Mouse (Mus musculus) liver, adult 2 months (tissue): ENCODE measurements around the gene Shroom3. TPM values are rescaled to one million over a fixed set of nuclear protein-coding genes. Genes with fewer than 3 reads are reported as not detected.

Experiments used
- DNase-seq: peaks from one replicate; pipeline ENCODE4 v3.0.0-alpha.2; 2011; ENCODE audit warnings: low read depth, low spot score; ENCODE audit errors: extremely low read depth
- H3K27ac ChIP-seq: fragments of 200-500 bp; replicated peaks from 2 replicates; pipeline ENCODE4 v1.5.1; 2012; ENCODE audit warnings: low read depth, mild to moderate bottlenecking, control low read depth, inconsistent platforms, low read length; ENCODE audit not compliant: insufficient read depth
- H3K27me3 ChIP-seq: fragments of 200-500 bp; 2 replicates; pipeline ENCODE4 v1.6.1; 2012; ENCODE audit warnings: mild to moderate bottlenecking, moderate library complexity, low read length, inconsistent platforms; ENCODE audit not compliant: control insufficient read depth, insufficient read depth
- H3K36me3 ChIP-seq: fragments of 200-500 bp; 2 replicates; pipeline ENCODE4 v1.6.1; 2012; ENCODE audit warnings: low read length, inconsistent platforms; ENCODE audit not compliant: control insufficient read depth, insufficient read depth
- H3K4me1 ChIP-seq: fragments of 200-500 bp; 2 replicates; pipeline ENCODE4 v1.6.1; 2011; ENCODE audit warnings: low read length; ENCODE audit not compliant: control insufficient read depth, insufficient read depth
- H3K4me3 ChIP-seq: fragments of 200-500 bp; 2 replicates; pipeline ENCODE4 v1.5.1; 2011; ENCODE audit warnings: low read depth, mild to moderate bottlenecking, control low read depth, low read length, moderate library complexity; ENCODE audit not compliant: insufficient read depth
- H3K79me2 ChIP-seq: fragments of 200-500 bp; 2 replicates; pipeline ENCODE4 v1.6.1; 2012; ENCODE audit warnings: inconsistent platforms, mild to moderate bottlenecking, low read length, moderate library complexity; ENCODE audit not compliant: control insufficient read depth, insufficient read depth
- H3K9ac ChIP-seq: fragments of 200-500 bp; 2 replicates; pipeline ENCODE4 v1.6.1; 2012; ENCODE audit warnings: low read depth, mild to moderate bottlenecking, control low read depth, inconsistent platforms, low read length
- CTCF ChIP-seq: fragments of 200-500 bp; IDR thresholded peaks from 2 replicates; pipeline ENCODE4 v1.5.1; 2011; ENCODE audit warnings: low read depth, low read length, control low read depth
- POLR2A ChIP-seq: fragments of 200-500 bp; IDR thresholded peaks from 2 replicates; pipeline ENCODE4 v1.6.1; 2011; ENCODE audit warnings: low read length, control low read depth; ENCODE audit not compliant: insufficient read depth; ENCODE audit errors: extremely low read depth
- WGBS: fragments of 180-500 bp; shearing (Covaris S2); methylation state at CpG from one replicate; pipeline ENCODE4 v1.1.7; 2018; 5-methylcytosine and 5-hydroxymethylcytosine counted together
- polyA plus RNA-seq: library from polyadenylated mRNA; depleted of rRNA; stranded (reverse); fragments of >200 nt; gene quantifications from 2 replicates; pipeline ENCODE4 v1.2.3, GENCODE M21; 2012
- total RNA-seq: library from RNA; depleted of rRNA; stranded (reverse); fragments of >200 nt; gene quantifications from 2 replicates; pipeline ENCODE4 v1.2.3, GENCODE M21; 2014

Gene Shroom3
- total and polyA plus RNA-seq, 2 experiments: 4.0 to 4.1 TPM

DNA sequence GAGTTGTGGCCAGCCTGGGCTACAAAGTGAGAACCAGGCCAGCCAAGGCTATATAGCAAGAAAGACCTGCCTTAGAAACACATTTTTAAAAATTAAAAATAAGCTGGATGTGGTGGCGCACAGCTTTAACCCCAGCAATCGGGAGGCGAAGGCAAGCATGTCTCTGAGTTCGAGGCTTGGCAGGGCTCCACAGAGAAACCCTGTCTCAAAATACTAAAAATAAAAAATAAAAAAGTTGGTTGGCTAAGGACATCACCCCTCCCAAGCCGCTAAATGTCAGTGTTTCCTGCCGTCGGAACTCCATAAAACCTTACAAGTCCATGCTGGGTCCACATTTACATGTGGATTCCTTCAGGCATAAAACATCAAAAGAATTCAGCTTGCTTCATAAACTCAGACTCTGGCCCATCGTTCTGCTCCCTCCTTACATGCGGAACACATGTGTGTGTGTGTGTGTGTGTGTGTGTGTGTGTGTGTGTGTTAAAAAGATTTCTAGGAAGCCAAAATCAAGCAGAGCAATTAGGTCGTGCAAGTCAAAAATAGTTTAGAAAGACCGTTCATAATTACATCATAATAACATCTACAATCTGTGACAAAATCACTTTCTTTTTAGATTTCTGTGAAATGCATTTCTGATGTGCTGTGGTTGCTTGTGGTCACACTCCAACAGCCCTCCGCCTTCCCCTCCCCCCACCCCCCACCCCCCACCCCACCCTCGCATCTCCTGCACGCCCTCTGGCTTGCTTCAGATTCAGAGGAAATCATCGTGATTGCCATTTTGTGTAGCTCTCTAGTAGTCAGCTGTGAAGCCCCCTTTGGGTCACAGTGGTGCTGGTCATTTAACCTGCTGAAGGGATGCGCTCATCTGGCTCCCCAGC is 304.9 kb downstream of the Shroom3 start:
- no peak overlapping the region for H3K27ac ChIP-seq
- H3K79me2 ChIP-seq: no peaks in the 10 kb centered on the region
- TF ChIP-seq POLR2A (no peak), CTCF (no peak)
- H3K9ac ChIP-seq: no peak overlapping the region
- no peak overlapping the region for H3K4me3 ChIP-seq
- H3K4me1 ChIP-seq: no peaks in the 10 kb centered on the region
- no peak for DNase-seq
- no peaks in the 10 kb centered on the region for H3K27me3 ChIP-seq
- no peaks in the 10 kb centered on the region for H3K36me3 ChIP-seq
- 79% methylated on average over 16 of the region's 16 CpGs for WGBS

GRCm38 (mm10) chr5:92988769-92989356 is 305.6 kb downstream of the Shroom3 start:
- no peak overlapping the region for H3K9ac ChIP-seq
- H3K36me3 ChIP-seq: no peaks in the 10 kb centered on the region
- no peaks in the 10 kb centered on the region for H3K27me3 ChIP-seq
- H3K4me3 ChIP-seq: no peak overlapping the region
- WGBS: 67% methylated on average over 15 of the region's 15 CpGs
- no peak for DNase-seq
- H3K27ac ChIP-seq: no peak overlapping the region
- no peaks in the 10 kb centered on the region for H3K4me1 ChIP-seq
- TF ChIP-seq CTCF (no peak), POLR2A (no peak)
- no peaks in the 10 kb centered on the region for H3K79me2 ChIP-seq

DNA sequence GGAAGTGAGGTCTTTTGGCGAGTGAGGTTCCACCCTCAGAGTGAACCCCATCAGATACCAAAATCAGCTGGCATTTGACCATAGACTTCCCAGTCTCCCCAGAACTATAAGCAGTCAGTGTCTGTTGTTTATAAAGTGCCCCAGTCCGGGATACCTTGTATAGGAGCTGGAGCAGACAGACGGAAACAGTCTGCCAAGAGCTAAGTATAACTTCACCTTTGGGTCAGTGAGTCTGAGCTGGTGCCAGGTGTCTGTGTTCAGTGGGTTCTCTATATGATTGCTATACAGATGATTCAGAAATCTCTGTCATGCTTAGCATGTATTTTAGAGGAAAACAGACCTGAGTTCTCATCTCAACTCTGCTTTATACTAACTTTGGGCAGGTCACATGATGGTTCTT is 308.9 kb downstream of the Shroom3 start:
- no peak for DNase-seq
- WGBS: 78% methylated on average over 3 of the region's 3 CpGs
- no peaks in the 10 kb centered on the region for H3K4me1 ChIP-seq
- H3K27me3 ChIP-seq: no peaks in the 10 kb centered on the region
- H3K9ac ChIP-seq: no peak overlapping the region
- H3K36me3 ChIP-seq: no peaks in the 10 kb centered on the region
- TF ChIP-seq POLR2A (no peak), CTCF (no peak)
- H3K27ac ChIP-seq: no peak overlapping the region
- no peak overlapping the region for H3K4me3 ChIP-seq
- no peaks in the 10 kb centered on the region for H3K79me2 ChIP-seq

GRCm38 (mm10) chr5:92994309-92994708 is 311.1 kb downstream of the Shroom3 start:
- Histone ChIP-seq H3K36me3 (no peaks in the 10 kb centered on the region), H3K27me3 (no peaks in the 10 kb centered on the region), H3K9ac (no peak overlapping the region), H3K79me2 (no peaks in the 10 kb centered on the region), H3K4me1 (no peaks in the 10 kb centered on the region), H3K4me3 (no peak overlapping the region), H3K27ac (no peak overlapping the region)
- TF ChIP-seq POLR2A (no peak), CTCF (no peak)
- DNase-seq: no peak
- 93% methylated on average over 6 of the region's 6 CpGs for WGBS

DNA sequence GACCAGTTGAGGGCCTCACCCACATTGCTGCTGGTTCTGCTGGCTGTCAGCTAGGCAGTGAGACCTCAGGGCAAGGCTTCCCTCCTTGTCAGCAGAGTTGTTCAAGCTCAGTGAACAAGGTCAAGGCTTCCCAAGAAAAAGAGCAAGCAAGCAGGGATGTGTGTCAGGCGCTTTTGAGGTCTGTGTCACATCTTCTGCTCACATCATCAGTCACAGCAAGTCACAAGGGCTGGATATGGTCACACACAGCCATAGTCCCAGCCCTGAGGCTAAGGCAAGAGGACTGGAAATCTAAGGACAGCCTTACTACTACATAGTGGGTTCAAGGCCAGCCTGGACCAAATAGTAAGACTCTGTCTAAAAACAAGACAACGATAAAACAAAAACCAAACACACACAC is 311.6 kb downstream of the Shroom3 start:
- TF ChIP-seq CTCF: no peak
- TF ChIP-seq POLR2A: no peak
- Histone ChIP-seq H3K36me3 (no peaks in the 10 kb centered on the region), H3K4me3 (no peak overlapping the region), H3K4me1 (no peaks in the 10 kb centered on the region), H3K9ac (no peak overlapping the region), H3K27ac (no peak overlapping the region), H3K79me2 (no peaks in the 10 kb centered on the region), H3K27me3 (no peaks in the 10 kb centered on the region)
- 89% methylated on average over 2 of the region's 2 CpGs for WGBS
- DNase-seq: no peak

GRCm38 (mm10) chr5:92997428-92998120 is 314.3 kb downstream of the Shroom3 start:
- no peaks in the 10 kb centered on the region for H3K79me2 ChIP-seq
- peak; percentile 33 for DNase-seq
- H3K9ac ChIP-seq: no peak overlapping the region
- whole genome bisulfite sequencing: 74% methylated on average over 5 of the region's 5 CpGs
- no peaks in the 10 kb centered on the region for H3K27me3 ChIP-seq
- H3K27ac ChIP-seq: peak overlapping the region; percentile 64
- H3K36me3 ChIP-seq: no peaks in the 10 kb centered on the region
- H3K4me1 ChIP-seq: no peaks in the 10 kb centered on the region
- TF ChIP-seq CTCF: no peak
- TF ChIP-seq POLR2A: no peak
- no peak overlapping the region; the same call in 1 of the 2 replicates for H3K4me3 ChIP-seq
